Mouse (Mus musculus) liver, embryonic 12.5 days (tissue): ENCODE measurements at regions not wholly inside any gene's neighbourhood (a gene's known extent, or its start where the extent isn't known, plus 50 kb on each side); places are given as distances from the start of the nearest gene placed in this dataset. TPM values are rescaled to one million over a fixed set of nuclear protein-coding genes. Genes with fewer than 3 reads are reported as not detected.

Source experiments
- ATAC-seq: fragments of 200-750 bp; cut with Nextera tagmentation; 2 replicates; pipeline ENCODE4 v1.8.0; 2017; ENCODE audit warnings: moderate number of reproducible peaks, mild to moderate bottlenecking, moderate library complexity
- H3K27ac ChIP-seq: fragments of 300-500 bp; sonication (generic); 2 replicates; pipeline ENCODE4 v1.5.1; 2016; ENCODE audit warnings: mild to moderate bottlenecking
- H3K27me3 ChIP-seq: fragments of 300-500 bp; sonication (generic); replicated peaks from 2 replicates; pipeline ENCODE4 v1.6.1; 2016; ENCODE audit warnings: mild to moderate bottlenecking, moderate library complexity
- H3K36me3 ChIP-seq: fragments of 300-500 bp; sonication (generic); 2 replicates; pipeline ENCODE4 v1.6.1; 2016; ENCODE audit warnings: mild to moderate bottlenecking, moderate library complexity
- H3K4me1 ChIP-seq: fragments of 300-500 bp; sonication (generic); 2 replicates; pipeline ENCODE4 v1.6.1; 2016
- H3K4me2 ChIP-seq: fragments of 300-500 bp; sonication (generic); 2 replicates; pipeline ENCODE4 v1.6.1; 2016; ENCODE audit warnings: mild to moderate bottlenecking, moderate library complexity
- H3K4me3 ChIP-seq: fragments of 300-500 bp; sonication (generic); 2 replicates; pipeline ENCODE4 v1.5.1; 2016; ENCODE audit warnings: mild to moderate bottlenecking, moderate library complexity
- H3K9ac ChIP-seq: fragments of 300-500 bp; sonication (generic); 2 replicates; pipeline ENCODE4 v1.6.1; 2016; ENCODE audit warnings: mild to moderate bottlenecking, moderate library complexity
- H3K9me3 ChIP-seq: fragments of 300-500 bp; sonication (generic); replicated peaks from 2 replicates; pipeline ENCODE4 v1.6.1; 2016; ENCODE audit warnings: mild to moderate bottlenecking, moderate library complexity
- WGBS: fragments of 180-500 bp; shearing (Covaris S2); methylation state at CpG from one replicate; pipeline ENCODE4 v1.1.7; 2016; ENCODE audit not compliant: insufficient replicate concordance; 5-methylcytosine and 5-hydroxymethylcytosine counted together
- microRNA-seq: library from miRNA; unstranded; fragments of <30 nt; microRNA quantifications from one replicate; pipeline ENCODE4, GENCODE M21; 2017

DNA sequence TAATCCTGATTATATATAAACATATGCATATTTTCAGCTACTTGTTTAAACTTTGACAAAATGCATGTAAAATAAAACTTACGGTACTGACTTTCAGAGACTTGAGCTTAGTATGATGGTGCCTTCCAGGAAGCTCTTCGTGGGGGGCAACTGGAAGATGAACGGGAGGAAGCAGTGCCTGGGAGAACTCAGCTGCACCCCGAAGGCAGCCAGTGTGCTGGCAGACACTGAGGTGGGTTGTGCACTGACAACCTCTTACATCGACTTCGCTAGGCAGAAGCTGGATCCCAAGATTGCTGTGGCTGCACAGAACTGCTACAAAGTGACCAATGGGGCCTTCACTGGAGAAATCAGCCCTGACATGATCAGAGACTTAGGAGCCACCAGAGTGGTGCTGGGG is 61.5 kb upstream of the Prdm1 start:
- no peak overlapping the region for H3K27ac ChIP-seq
- WGBS: 76% methylated on average over 6 of the region's 6 CpGs

DNA sequence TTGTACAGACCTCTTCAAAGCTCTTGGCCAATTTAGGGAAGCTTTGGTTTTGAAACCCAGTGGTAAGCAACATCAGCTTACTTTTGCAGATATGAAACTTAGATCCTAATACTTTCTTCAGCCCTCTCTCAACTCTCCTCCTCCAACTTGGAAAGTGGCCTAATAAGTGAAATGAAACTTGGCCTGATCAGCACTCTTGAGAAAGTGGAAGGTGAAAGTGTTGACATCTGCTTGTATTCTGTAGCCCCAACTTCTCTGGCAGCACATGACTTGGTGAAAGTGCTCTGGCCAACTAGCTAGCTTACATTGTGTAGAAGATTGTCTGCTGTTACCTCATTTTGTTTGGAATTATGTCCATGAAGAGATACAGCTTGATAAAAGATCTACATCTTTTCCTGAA is 61.1 kb upstream of the Prdm1 start:
- H3K27me3 ChIP-seq: no peaks in the 10 kb centered on the region
- H3K9ac ChIP-seq: no peak overlapping the region
- H3K4me1 ChIP-seq: no peaks in the 10 kb centered on the region
- ATAC-seq: no peak
- no peak overlapping the region for H3K4me2 ChIP-seq
- no peaks in the 10 kb centered on the region for H3K9me3 ChIP-seq
- H3K4me3 ChIP-seq: no peak overlapping the region
- no peak overlapping the region for H3K27ac ChIP-seq
- no peaks in the 10 kb centered on the region for H3K36me3 ChIP-seq

More for the DNA sequence above, 61.5 kb upstream of the Prdm1 start:
- Histone ChIP-seq H3K4me2 (no peak overlapping the region), H3K4me1 (no peaks in the 10 kb centered on the region), H3K9ac (no peak overlapping the region), H3K4me3 (no peak overlapping the region), H3K27me3 (no peaks in the 10 kb centered on the region), H3K9me3 (no peaks in the 10 kb centered on the region), H3K36me3 (no peaks in the 10 kb centered on the region)
- no peak for ATAC-seq

DNA sequence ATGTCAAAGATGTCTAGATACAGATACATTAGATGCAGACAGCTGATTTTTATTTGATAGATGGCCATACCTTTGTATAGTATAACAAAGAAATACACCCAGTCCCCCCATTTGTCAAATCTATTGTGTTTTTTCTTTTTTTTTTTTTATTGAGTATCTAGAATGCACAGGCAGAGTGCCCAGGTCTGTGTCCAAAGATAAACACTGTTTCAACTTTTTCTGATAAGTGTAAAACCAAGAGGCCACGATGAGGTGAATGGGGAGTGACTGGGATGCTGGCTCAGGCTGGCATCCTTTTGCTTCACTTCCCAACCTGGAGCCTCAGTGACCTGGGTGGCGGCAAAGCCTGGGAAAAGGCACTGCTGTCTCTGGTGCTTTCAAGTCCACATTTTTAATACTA is 54.4 kb upstream of the Prdm1 start:
- Histone ChIP-seq H3K4me2 (no peak overlapping the region), H3K27me3 (no peaks in the 10 kb centered on the region), H3K9ac (no peak overlapping the region), H3K4me3 (no peak overlapping the region), H3K4me1 (peaks cover 12% of the 10 kb centered on the region), H3K27ac (no peak overlapping the region), H3K9me3 (no peaks in the 10 kb centered on the region), H3K36me3 (no peaks in the 10 kb centered on the region)
- peak; percentile 68 for ATAC-seq
- 52% methylated on average over 2 of the region's 2 CpGs for WGBS

Small RNA genes lying in the stretch of these regions (microRNA-seq; reads per million reads assigned to microRNA genes)
- gene Gm24271: not detected
